Mouse (Mus musculus) spleen, postnatal 0 days (tissue): ENCODE data around the gene Nr2f2. TPM values are rescaled to one million over a fixed set of nuclear protein-coding genes. Genes with fewer than 3 reads are reported as not detected.

ENCODE experiments used
- polyA plus RNA-seq: library from polyadenylated mRNA; unstranded; fragments of >200 nt; fragmentation: Nextera tagmentation; extraction: Ambion mirVana; gene quantifications from 2 replicates; pipeline ENCODE4 v1.2.1, GENCODE M21; 2015

The Nr2f2 gene
- 48.3 and 64.9 TPM in 2 replicates for polyA plus RNA-seq

GRCm38 (mm10) chr7:70365941-70366807 is at the start of gene Nr2f2:
Nr2f2 (minus strand) TSS chr7:70366735.

